Mouse (Mus musculus) CH12.LX (cell line): ENCODE results near the gene Srr.

Source experiments
- CHD1 ChIP-seq: IDR thresholded peaks from 2 replicates; pipeline ENCODE4 v1.6.1; 2012; ENCODE audit warnings: low read depth, low read length, improper control_type of control experiment, inconsistent platforms
- CTCF ChIP-seq, 2 experiments: IDR thresholded peaks in 1 of 2; conservative IDR thresholded peaks in 1 of 2; 2 replicates each; pipeline ENCODE4 v1.5.1; 2011 to 2012; ENCODE audit warnings: low read depth in 2 of 2, low read length in 2 of 2, improper control_type of control experiment in 1 of 2, inconsistent platforms in 1 of 2, mild to moderate bottlenecking in 1 of 2, moderate library complexity in 1 of 2
- MAX ChIP-seq: IDR thresholded peaks from 2 replicates; pipeline ENCODE4 v1.6.1; 2011; ENCODE audit warnings: low read length, improper control_type of control experiment
- MAZ ChIP-seq: IDR thresholded peaks from 2 replicates; pipeline ENCODE4 v1.6.1; 2012; ENCODE audit warnings: low read depth, mild to moderate bottlenecking, inconsistent platforms, low read length, improper control_type of control experiment, moderate library complexity
- MEF2A ChIP-seq: IDR thresholded peaks from 2 replicates; pipeline ENCODE4 v1.6.1; 2014; ENCODE audit warnings: low read depth, mild to moderate bottlenecking, inconsistent platforms, low read length, improper control_type of control experiment, borderline replicate concordance
- POLR2A ChIP-seq: IDR thresholded peaks from 2 replicates; pipeline ENCODE4 v1.6.1; 2011; ENCODE audit warnings: low read depth, mild to moderate bottlenecking, improper control_type of control experiment, low read length
- RCOR1 ChIP-seq: conservative IDR thresholded peaks from 2 replicates; pipeline ENCODE4 v1.6.1; 2012; ENCODE audit warnings: low read depth, mild to moderate bottlenecking, inconsistent platforms, low read length, improper control_type of control experiment
- SMC3 ChIP-seq: IDR thresholded peaks from 2 replicates; pipeline ENCODE4 v1.6.1; 2011; ENCODE audit warnings: low read depth, low read length, improper control_type of control experiment

- TF ChIP-seq MEF2A (no peak), MAX (no peak), MAZ (no peak), RCOR1 (no peak), POLR2A (no peak), CTCF (conservative IDR thresholded peaks at IDR 0.05 in 1 of 2, IDR thresholded peaks at IDR 0.05 in 1 of 2; ENCODE audit: low read depth in 2 of 2, low read length in 2 of 2) (no peak), CHD1 (no peak), SMC3 (no peak)
Measured at GRCm38 (mm10) chr11:74912492-74912891, 13.3 kb downstream of the Srr start.
